In genomic region chr17:33919351-33920281, GRCm38 (mm10) we compare ENCODE assay signal across 8 mouse cellular contexts. TPM values are rescaled to one million over a fixed set of nuclear protein-coding genes. Genes with fewer than 3 reads are reported as not detected.
DNase-seq lines count a peak whose midpoint lies in the region; ATAC-seq and TF ChIP-seq lines count a peak whose summit lies in the region.

No protein-coding gene starts in this region.

- H3K9ac ChIP-seq in forebrain, embryonic 16.5 days (replicated peaks; ENCODE audit: low read depth, low read length): peak overlapping the region; percentile 68
- H3K9ac ChIP-seq in hindbrain, embryonic 12.5 days: peak overlapping the region; percentile 66

- no peak for TF ChIP-seq POLR2A in cerebellum, adult 2 months (IDR thresholded peaks at IDR 0.05; ENCODE audit: borderline replicate concordance, insufficient read depth, low read length)
- peak; percentile 47; the same call in 1 of the 2 replicates for TF ChIP-seq POLR2A in small intestine, adult 2 months (IDR thresholded peaks at IDR 0.05; ENCODE audit: low read depth, low read length)

- ATAC-seq in frontal cortex, adult (ENCODE audit: low TSS enrichment): peak; percentile 6; the same call in 1 of the 2 replicates
- no peak for ATAC-seq in forebrain, embryonic 16.5 days
- no peak for ATAC-seq in hindbrain, embryonic 12.5 days (ENCODE audit: low FRiP score)

- 1% methylated on average over 52 of the region's 52 CpGs for WGBS in cerebellum, adult 2 months
- under 1% methylated on average over 52 of the region's 52 CpGs for WGBS in forebrain, embryonic 16.5 days
- under 1% methylated on average over 52 of the region's 52 CpGs for WGBS in hindbrain, embryonic 12.5 days
- WGBS in limb, embryonic 10.5 days: under 1% methylated on average over 52 of the region's 52 CpGs
- under 1% methylated on average over 52 of the region's 52 CpGs for WGBS in small intestine, adult 2 months

- DNase-seq in frontal cortex, postnatal 25 days (ENCODE audit: low spot score in 2 of 2): no peak
- peak; percentile 68 to 69 for DNase-seq in cerebellum, adult 2 months
- DNase-seq in limb, embryonic 10.5 days (ENCODE audit: low spot score): peak; percentile 62
- peak; percentile 44 for DNase-seq in mesoderm, embryonic 11.5 days (ENCODE audit: low read depth, low spot score)

- no peaks in the 10 kb centered on the region for H3K36me3 ChIP-seq in forebrain, embryonic 16.5 days (ENCODE audit: control insufficient read depth, insufficient read depth)
- H3K36me3 ChIP-seq in hindbrain, embryonic 12.5 days: peaks cover 12% of the 10 kb centered on the region; the same call in 1 of the 2 replicates
- H3K36me3 ChIP-seq in limb, embryonic 10.5 days: peaks cover 26% of the 10 kb centered on the region
- H3K36me3 ChIP-seq in small intestine, adult 2 months (ENCODE audit: control insufficient read depth, insufficient read depth, low read length): peaks cover 23% of the 10 kb centered on the region

- peak overlapping the region; percentile 80 for H3K4me2 ChIP-seq in forebrain, embryonic 16.5 days (ENCODE audit: low read length)
- H3K4me2 ChIP-seq in hindbrain, embryonic 12.5 days (replicated peaks): peak overlapping the region; percentile 83

- H3K4me1 ChIP-seq in cerebellum, adult 2 months (ENCODE audit: control insufficient read depth, insufficient read depth, low read length): peaks cover 11% of the 10 kb centered on the region
- peaks cover 41% of the 10 kb centered on the region for H3K4me1 ChIP-seq in forebrain, embryonic 16.5 days (replicated peaks; ENCODE audit: control insufficient read depth, insufficient read depth, low read length)
- peaks cover 45% of the 10 kb centered on the region for H3K4me1 ChIP-seq in hindbrain, embryonic 12.5 days
- peaks cover 46% of the 10 kb centered on the region for H3K4me1 ChIP-seq in limb, embryonic 10.5 days
- H3K4me1 ChIP-seq in small intestine, adult 2 months (ENCODE audit: control insufficient read depth, insufficient read depth, insufficient read length, low read length): peaks cover 26% of the 10 kb centered on the region

- peak overlapping the region; percentile 26 for H3K27ac ChIP-seq in cerebellum, adult 2 months (ENCODE audit: insufficient read depth, low read length)
- peak overlapping the region; percentile 23; the same call in 1 of the 2 replicates for H3K27ac ChIP-seq in forebrain, embryonic 16.5 days (ENCODE audit: low read length)
- peak overlapping the region; percentile 64 for H3K27ac ChIP-seq in hindbrain, embryonic 12.5 days
- peak overlapping the region; percentile 79 for H3K27ac ChIP-seq in limb, embryonic 10.5 days
- H3K27ac ChIP-seq in small intestine, adult 2 months (ENCODE audit: insufficient read depth, low read depth, low read length): peak overlapping the region; percentile 95

- 0 out of 2 replicates have a peak, but pooled peaks have one; percentile 26 for TF ChIP-seq CTCF in cerebellum, adult 2 months (IDR thresholded peaks at IDR 0.05; ENCODE audit: borderline replicate concordance, insufficient read depth, low read depth, low read length)
- TF ChIP-seq CTCF in small intestine, adult 2 months (IDR thresholded peaks at IDR 0.05; ENCODE audit: extremely low read depth, insufficient read length, insufficient replicate concordance, low read depth, low read length): no peak; the same call in 1 of the 2 replicates

- H3K9me3 ChIP-seq in forebrain, embryonic 16.5 days (ENCODE audit: control insufficient read depth, low read length): no peaks in the 10 kb centered on the region
- H3K9me3 ChIP-seq in hindbrain, embryonic 12.5 days (replicated peaks): no peaks in the 10 kb centered on the region
- no peaks in the 10 kb centered on the region for H3K9me3 ChIP-seq in limb, embryonic 10.5 days (replicated peaks)

- H3K27me3 ChIP-seq in cerebellum, adult 2 months (ENCODE audit: control insufficient read depth, insufficient read depth, low read length): no peaks in the 10 kb centered on the region
- no peaks in the 10 kb centered on the region for H3K27me3 ChIP-seq in forebrain, embryonic 16.5 days (replicated peaks; ENCODE audit: control insufficient read depth, insufficient read depth, low read length)
- 0 out of 2 replicates have a peak, but pooled peaks cover 9% of the 10 kb centered on the region for H3K27me3 ChIP-seq in hindbrain, embryonic 12.5 days
- H3K27me3 ChIP-seq in limb, embryonic 10.5 days (ENCODE audit: low read depth, poor library complexity, severe bottlenecking): peaks cover 7% of the 10 kb centered on the region; the same call in 1 of the 2 replicates
- H3K27me3 ChIP-seq in small intestine, adult 2 months (ENCODE audit: control insufficient read depth, insufficient read depth, low read length): no peaks in the 10 kb centered on the region

- H3K4me3 ChIP-seq in cerebellum, adult 2 months (replicated peaks; ENCODE audit: insufficient read depth, low read depth, low read length): peak overlapping the region; percentile 98
- peak overlapping the region; percentile 47 for H3K4me3 ChIP-seq in forebrain, embryonic 16.5 days (replicated peaks; ENCODE audit: low read length)
- peak overlapping the region; percentile 47 for H3K4me3 ChIP-seq in hindbrain, embryonic 12.5 days
- H3K4me3 ChIP-seq in limb, embryonic 10.5 days: peak overlapping the region; percentile 73
- peak overlapping the region; percentile 82 for H3K4me3 ChIP-seq in small intestine, adult 2 months (ENCODE audit: low read depth, low read length)

RNA-seq across cellular contexts. Expression of gene Zbtb22, which starts 3.9 kb away (rescaled TPM):
- 30.2 and 33.4 TPM in 2 replicates for polyA plus RNA-seq in cerebellum, adult 2 months (2012; rRNA removed)
- 17.1 and 17.2 TPM in 2 replicates for polyA plus RNA-seq in forebrain, embryonic 16.5 days (2015; fragmentation: Nextera tagmentation; extraction: Ambion mirVana)
- polyA plus RNA-seq in hindbrain, embryonic 12.5 days (2016; fragmentation: Nextera tagmentation; extraction: Ambion mirVana): 21.7 and 25.5 TPM in 2 replicates
- polyA plus RNA-seq in limb, embryonic 10.5 days (2016; fragmentation: Nextera tagmentation; extraction: Ambion mirVana): 20.2 and 23.2 TPM in 2 replicates
- 64.1 and 134 TPM in 2 replicates for polyA plus RNA-seq in small intestine, adult 2 months (2012; rRNA removed)

RNA-seq across cellular contexts. Expression of gene Tapbp, which starts 3.9 kb away (rescaled TPM):
- 27.7 and 28.5 TPM in 2 replicates for polyA plus RNA-seq in cerebellum, adult 2 months (2012; rRNA removed)
- 13.7 and 15.4 TPM in 2 replicates for polyA plus RNA-seq in forebrain, embryonic 16.5 days (2015; fragmentation: Nextera tagmentation; extraction: Ambion mirVana)
- polyA plus RNA-seq in hindbrain, embryonic 12.5 days (2016; fragmentation: Nextera tagmentation; extraction: Ambion mirVana): 23.9 and 27.6 TPM in 2 replicates
- polyA plus RNA-seq in limb, embryonic 10.5 days (2016; fragmentation: Nextera tagmentation; extraction: Ambion mirVana): 9.2 and 16.0 TPM in 2 replicates
- polyA plus RNA-seq in small intestine, adult 2 months (2012; rRNA removed): 151 and 367 TPM in 2 replicates

RNA-seq across cellular contexts. Expression of gene Rgl2, which starts 9.7 kb away (rescaled TPM):
- 171 and 183 TPM in 2 replicates for polyA plus RNA-seq in cerebellum, adult 2 months (2012; rRNA removed)
- polyA plus RNA-seq in forebrain, embryonic 16.5 days (2015; fragmentation: Nextera tagmentation; extraction: Ambion mirVana): 40.8 and 52.3 TPM in 2 replicates
- 63.1 and 64.1 TPM in 2 replicates for polyA plus RNA-seq in hindbrain, embryonic 12.5 days (2016; fragmentation: Nextera tagmentation; extraction: Ambion mirVana)
- 43.2 and 43.9 TPM in 2 replicates for polyA plus RNA-seq in limb, embryonic 10.5 days (2016; fragmentation: Nextera tagmentation; extraction: Ambion mirVana)
- 45.3 and 60.7 TPM in 2 replicates for polyA plus RNA-seq in small intestine, adult 2 months (2012; rRNA removed)

RNA-seq across cellular contexts. Expression of gene Daxx, which starts 10.4 kb away (rescaled TPM):
- polyA plus RNA-seq in cerebellum, adult 2 months (2012; rRNA removed): 28.6 and 30.4 TPM in 2 replicates
- polyA plus RNA-seq in forebrain, embryonic 16.5 days (2015; fragmentation: Nextera tagmentation; extraction: Ambion mirVana): 61.5 and 63.1 TPM in 2 replicates
- 55.5 and 61.2 TPM in 2 replicates for polyA plus RNA-seq in hindbrain, embryonic 12.5 days (2016; fragmentation: Nextera tagmentation; extraction: Ambion mirVana)
- 88.1 and 92.2 TPM in 2 replicates for polyA plus RNA-seq in limb, embryonic 10.5 days (2016; fragmentation: Nextera tagmentation; extraction: Ambion mirVana)
- 20.7 and 48.6 TPM in 2 replicates for polyA plus RNA-seq in small intestine, adult 2 months (2012; rRNA removed)

RNA-seq across cellular contexts. Expression of gene Platr17, which starts 14.7 kb away (rescaled TPM):
- polyA plus RNA-seq in cerebellum, adult 2 months (2012; rRNA removed): 0.48 and 0.65 TPM in 2 replicates
- polyA plus RNA-seq in forebrain, embryonic 16.5 days (2015; fragmentation: Nextera tagmentation; extraction: Ambion mirVana): 0.32 and 0.54 TPM in 2 replicates
- 0.30 TPM in 1 of 2 replicates, not detected in the other for polyA plus RNA-seq in hindbrain, embryonic 12.5 days (2016; fragmentation: Nextera tagmentation; extraction: Ambion mirVana)
- polyA plus RNA-seq in limb, embryonic 10.5 days (2016; fragmentation: Nextera tagmentation; extraction: Ambion mirVana): 0.20 and 0.38 TPM in 2 replicates
- not detected in 2 replicates for polyA plus RNA-seq in small intestine, adult 2 months (2012; rRNA removed)

Comparison
In these comparisons a context has a peak if more than half of its experiments do, and no peak if none do; other contexts are left out.
1. DNase-seq: peak in cerebellum, adult 2 months (2 of 2), limb, embryonic 10.5 days (single experiment) and mesoderm, embryonic 11.5 days (single experiment); none in frontal cortex, postnatal 25 days (0 of 2).
2. H3K27ac ChIP-seq: peak in every context shown above with its lines; median percentile 95 in small intestine, adult 2 months; 79 in limb, embryonic 10.5 days; 64 in hindbrain, embryonic 12.5 days; 26 in cerebellum, adult 2 months; 23 in forebrain, embryonic 16.5 days.
3. H3K4me3 ChIP-seq: peak in every context shown above with its lines; median percentile 98 in cerebellum, adult 2 months; 82 in small intestine, adult 2 months; 73 in limb, embryonic 10.5 days; 47 in forebrain, embryonic 16.5 days; 47 in hindbrain, embryonic 12.5 days.